Mouse (Mus musculus) regulatory T cell (primary cell): Measurements from ENCODE around the gene Gdpd3.

Experiments used
- in situ Hi-C: fragments of 300-600 bp; cut with MboI, MseI; formaldehyde crosslinking; loops from one replicate; pipeline ENCODE4 v1.15.1; 2025; ENCODE audit warnings: high pct_unique_total_duplicates

Gene Gdpd3

DNA sequence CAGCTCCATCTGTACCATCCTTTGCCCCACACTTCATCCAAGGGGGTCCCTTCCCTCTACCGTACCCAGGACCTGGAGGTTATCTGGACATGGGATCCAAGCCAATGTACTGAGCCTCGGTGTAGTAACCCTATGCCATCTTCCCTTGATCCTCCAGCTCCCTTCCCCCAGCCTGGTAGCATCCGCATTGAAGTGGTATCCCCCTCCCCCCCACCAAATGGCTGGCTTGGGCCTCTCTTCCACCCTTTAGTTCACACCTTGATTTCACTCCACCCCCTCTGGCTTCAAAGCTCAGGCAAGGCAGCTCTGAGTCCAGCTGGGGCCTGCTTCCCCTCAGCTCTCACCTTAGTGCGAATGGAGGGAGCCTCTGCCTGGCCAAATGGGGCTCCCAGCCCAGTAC is 18.9 kb downstream of the Gdpd3 start:
- in situ Hi-C loops = no loop called here

DNA sequence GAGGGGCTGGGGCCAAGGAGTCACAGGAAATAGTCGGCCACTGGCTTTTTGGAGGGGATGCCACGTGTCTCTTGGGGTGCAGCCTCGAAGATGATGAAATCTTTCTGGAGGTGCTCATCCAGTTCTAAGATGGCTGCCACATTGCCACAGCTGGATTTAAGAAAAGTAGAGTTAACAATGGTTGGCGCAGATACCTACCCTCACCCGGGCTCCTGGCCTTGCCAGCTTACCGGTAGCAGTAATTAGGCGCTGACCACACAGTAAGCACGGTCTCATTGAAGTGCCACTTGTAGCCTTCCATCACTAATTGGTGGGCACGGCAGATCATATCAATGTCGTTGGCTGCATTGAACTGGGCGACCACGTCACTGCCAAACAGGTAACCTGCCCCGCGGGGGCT is 20.0 kb downstream of the Gdpd3 start:
- in situ Hi-C loops = no loop called here

DNA sequence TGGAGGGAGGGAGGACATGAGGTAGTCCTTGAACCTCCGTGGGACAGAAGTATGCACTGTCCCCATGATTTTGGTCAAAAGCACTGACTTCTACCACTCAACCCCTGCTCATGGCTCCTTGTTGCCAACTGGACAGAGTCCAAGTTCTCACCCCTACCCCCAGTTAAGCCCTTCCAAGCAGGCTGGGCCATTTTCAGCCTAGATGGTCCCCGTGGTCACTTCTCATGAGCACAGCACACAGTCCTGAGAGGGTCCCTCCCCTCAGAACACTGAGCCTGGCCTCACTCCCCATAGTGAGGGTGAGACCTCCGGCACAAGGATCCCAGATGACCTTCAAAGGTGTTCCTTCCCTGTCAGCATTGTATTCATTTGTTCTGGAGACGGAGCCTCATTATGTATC is 23.0 kb downstream of the Gdpd3 start:
- in situ Hi-C loops = no loop called here

DNA sequence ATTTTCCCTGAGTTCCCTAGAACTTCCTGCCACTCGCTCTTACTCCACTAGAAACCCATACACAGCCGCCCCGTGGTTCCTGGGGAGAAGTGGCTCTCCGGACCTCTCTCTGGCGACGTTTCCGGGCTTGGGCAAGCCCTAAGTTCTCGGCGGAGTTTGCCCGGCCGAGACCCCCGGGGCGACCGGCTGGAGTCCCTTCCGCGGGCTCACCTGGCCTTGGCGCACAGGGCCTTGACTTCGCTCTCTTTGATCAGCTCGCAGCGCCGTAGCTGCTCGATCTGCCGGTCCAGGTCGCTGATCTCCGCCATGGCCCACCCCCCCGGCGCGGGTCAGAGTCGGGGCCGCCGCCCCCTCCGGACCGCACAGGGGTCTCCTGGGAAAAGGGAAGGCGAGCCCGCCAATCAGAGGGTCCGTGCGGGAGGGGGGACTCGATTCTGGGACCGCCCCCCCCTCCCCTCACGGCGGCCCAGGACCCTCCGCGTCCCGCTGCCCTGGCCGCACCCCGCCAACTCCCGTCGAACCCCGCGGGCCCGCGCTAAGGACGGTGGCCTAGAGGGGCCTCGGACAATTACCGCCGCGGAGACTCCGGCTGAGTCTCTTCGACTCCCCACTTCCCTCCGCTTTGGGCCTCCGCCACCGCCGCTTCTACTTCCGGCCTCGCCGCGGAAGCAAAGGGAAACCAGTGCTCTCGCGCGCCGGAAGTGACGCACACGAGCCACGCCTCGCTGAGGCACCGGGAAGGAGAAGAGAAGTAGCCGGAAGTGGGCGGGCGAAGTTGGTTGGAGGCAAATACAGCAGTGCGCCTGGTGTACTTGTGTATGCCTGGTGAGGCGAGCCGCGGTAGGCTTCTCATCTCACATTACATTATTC is 26.0 kb downstream of the Gdpd3 start, which contains the start of gene Ppp4c:
Gene Ppp4c, minus strand, starts transcription at position 646 of the 870 bp plus-strand sequence.
- in situ Hi-C loops = loop anchor here (10.0 kb wide), 1 partner anchor 957 kb away; no protein-coding TSS in a partner anchor

DNA sequence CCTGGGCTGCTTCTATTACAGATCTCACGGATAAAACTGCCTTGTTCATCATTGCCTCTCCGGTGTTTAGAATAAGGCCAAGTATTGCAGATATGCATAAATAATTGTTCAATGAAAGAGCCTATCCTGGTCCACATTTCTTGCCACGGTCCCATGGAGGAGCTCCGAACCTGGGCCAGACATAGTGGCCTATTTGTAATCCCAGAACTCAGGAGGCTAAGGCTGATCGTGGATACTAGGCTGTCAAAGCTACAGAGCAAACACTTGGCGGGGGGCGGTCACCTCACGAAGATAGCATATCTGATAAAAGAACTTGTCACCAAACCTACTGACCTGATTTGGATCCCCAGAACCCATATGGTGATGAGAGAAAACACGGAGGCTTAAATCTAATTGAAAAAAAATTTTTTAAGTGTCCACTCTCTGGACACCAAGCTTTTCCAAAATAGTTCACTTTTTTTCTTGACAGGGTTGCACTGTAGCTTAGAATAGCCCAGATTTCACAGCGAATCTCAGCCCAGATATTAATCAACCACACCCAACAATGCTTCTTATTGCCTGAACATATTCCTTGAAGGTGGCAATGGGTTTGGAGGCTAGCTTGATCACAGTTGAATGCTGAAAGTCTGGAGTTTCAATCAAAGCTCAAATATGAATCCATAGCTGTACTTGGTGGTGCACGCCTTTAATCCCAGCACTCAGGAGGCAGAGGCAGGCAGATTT is 26.7 kb downstream of the Gdpd3 start:
- in situ Hi-C loops = loop anchor here (10.0 kb wide), 1 partner anchor 958 kb away; no protein-coding TSS in a partner anchor

DNA sequence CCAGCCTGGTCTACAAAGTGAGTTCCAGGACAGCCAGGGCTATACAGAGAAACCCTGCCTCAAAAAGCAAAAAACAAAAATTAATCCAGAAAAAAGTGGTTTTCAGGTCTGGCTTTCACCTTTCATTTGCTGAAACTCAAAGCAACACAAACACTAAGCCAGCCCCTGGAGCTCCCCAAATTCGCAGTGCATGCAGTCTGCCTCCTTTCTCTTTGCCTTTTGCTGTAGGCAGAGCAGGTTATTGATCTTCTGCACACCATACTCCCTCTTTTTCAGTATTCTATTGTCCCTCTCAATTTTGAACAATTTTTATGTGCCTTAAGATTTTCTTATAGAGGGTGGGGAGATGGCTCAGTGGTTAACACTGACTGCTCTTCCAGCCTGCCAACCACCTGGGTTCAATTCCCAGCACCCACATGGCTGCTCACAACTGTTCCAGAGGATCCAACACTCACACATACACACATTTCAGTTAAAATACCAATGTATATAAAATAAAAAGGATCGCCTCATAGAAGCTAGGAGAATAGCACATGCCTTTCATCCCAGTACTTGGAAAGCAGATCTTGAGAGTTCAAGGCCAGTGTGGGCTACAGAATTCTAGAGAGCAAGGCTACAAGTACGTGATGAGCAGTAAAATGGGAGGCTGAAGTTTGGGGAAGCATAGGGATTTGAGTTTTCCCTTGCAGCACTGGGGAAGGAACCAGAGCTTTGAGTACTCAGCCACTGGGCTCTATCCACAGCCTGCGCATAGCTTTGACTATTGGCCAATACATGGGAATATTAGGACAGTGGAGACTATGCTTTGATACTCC is 27.5 kb downstream of the Gdpd3 start:
- in situ Hi-C loops = loop anchor here (10.0 kb wide), 1 partner anchor 959 kb away; no protein-coding TSS in a partner anchor

DNA sequence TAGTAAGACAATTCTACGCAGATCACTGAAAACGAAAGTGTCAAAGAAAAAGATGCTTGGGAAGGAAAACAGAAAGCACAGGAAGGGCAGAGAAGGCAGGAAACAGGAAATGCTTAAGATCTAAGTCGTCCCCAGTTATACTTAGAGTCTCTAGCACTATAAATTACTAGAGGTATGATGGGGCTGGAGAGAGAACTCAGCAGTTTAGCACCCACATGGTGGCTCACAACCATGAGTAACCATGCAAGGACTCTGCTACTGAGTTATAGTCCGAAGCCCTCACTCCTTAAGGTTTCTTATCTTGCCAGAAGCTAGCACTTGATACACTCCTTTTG is 28.1 kb downstream of the Gdpd3 start:
- in situ Hi-C loops = loop anchor here (10.0 kb wide), 1 partner anchor 959 kb away; no protein-coding TSS in a partner anchor

DNA sequence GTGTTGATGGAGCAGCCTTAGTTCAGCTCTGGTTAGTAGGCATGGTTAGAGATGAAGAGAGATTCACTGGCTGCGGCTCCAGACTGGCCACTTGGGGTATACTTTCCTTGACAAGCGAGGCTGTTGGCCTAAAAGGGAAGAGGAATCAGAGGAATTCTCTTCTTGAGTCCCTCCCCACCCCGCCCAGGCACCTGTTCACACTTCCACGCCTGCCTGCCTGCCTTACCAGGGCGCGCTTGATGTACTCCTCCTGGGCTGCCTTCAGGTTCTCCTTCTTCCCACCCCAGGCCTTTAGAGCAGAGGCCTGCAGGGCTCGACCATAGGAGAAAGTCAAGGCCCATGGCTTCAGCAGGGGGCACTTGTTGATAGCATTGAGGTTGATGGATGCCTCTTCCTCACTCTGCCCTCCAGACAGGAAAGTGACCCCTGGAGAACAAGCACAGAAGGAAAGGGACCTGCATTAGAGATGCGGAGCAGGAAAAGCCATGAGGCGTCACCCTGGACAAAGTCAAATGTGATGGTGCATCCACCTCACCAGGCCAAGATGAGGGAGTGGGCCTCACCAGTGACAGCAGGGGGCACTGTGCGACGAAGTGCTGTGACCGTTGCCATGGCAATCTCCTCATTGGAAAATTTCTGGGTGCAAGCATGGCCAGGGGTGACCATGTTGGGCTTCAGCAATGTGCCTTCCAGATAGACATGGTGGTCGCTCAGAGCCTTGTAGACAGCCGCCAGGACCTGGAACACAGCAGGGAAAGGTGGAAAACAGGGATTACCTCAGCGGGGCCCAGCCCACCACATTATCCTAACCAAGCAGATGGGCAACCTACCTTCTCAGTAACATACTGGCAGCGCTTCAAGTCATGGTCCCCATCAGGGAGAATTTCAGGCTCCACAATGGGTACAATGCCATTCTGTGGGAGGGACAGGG is 29.5 kb downstream of the Gdpd3 start:
- in situ Hi-C loops = loop anchor here (10.0 kb wide), 1 partner anchor 961 kb away; no protein-coding TSS in a partner anchor

DNA sequence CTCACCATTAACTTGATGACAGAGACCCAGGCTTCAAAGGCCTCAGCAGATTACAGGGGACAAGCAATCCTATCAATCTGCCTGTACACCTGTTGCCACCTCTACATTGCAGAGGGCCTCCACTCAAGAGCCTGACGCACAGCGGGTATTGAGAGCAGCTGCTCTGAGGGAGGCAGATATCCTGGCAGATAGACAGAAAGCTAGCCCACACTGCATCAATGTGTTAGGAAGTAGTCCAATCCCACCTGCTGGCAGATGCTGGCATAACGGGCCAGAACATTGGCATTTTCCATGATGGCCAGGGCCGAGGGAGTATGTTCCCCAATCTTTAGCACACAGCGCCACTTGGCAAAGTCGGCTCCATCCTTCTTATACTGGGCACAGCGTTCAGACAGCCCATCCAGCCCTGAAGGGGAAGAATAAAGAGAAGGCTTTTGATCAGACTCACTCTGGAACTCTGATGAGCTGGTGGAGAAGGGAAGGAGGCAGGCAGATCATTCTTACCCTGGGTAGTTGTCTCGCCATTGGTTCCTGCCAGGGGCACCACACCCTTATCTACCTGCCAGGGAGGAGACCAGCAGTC is 30.3 kb downstream of the Gdpd3 start:
- in situ Hi-C loops = loop anchor here (10.0 kb wide), 1 partner anchor 962 kb away; no protein-coding TSS in a partner anchor

DNA sequence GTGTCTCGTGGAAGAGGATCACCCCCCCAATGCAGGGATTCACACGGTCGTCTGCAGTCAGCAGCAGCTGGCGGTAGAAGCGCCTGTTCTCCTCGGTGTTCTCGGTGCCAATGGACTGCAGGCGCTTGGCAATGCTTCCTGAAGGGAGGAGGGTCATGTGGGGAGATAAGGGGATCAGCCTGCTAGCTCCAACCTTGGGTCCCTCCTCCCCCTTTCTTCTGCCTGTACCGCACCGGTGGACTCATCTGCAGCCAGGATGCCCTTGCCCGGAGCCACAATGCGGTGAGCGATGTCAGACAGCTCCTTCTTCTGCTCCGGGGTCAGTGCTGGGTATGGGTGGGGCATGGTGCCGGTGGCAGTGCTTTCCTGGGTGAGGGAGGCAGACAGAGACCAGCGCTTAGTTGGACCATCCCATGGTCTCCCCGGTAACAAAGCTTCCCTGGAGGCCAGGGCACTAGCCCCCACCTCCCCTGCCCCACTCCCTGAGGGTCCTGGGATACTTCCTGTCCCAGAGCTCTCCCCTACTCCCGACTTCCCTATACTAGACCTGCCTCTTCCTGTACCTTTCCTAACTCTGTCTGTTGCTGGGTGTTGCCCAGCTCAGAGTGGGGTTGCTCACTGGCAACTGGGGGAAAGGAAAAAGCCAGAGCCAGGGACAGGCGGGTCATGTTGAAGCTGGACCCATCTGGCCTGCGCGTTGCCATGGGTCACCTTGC is 31.4 kb downstream of the Gdpd3 start, which contains the start of gene Fam57b:
Gene Fam57b, plus strand, starts transcription at position 258 of the 716 bp plus-strand sequence.
- in situ Hi-C loops = loop anchor here (10.0 kb wide), 1 partner anchor 963 kb away; no protein-coding TSS in a partner anchor

DNA sequence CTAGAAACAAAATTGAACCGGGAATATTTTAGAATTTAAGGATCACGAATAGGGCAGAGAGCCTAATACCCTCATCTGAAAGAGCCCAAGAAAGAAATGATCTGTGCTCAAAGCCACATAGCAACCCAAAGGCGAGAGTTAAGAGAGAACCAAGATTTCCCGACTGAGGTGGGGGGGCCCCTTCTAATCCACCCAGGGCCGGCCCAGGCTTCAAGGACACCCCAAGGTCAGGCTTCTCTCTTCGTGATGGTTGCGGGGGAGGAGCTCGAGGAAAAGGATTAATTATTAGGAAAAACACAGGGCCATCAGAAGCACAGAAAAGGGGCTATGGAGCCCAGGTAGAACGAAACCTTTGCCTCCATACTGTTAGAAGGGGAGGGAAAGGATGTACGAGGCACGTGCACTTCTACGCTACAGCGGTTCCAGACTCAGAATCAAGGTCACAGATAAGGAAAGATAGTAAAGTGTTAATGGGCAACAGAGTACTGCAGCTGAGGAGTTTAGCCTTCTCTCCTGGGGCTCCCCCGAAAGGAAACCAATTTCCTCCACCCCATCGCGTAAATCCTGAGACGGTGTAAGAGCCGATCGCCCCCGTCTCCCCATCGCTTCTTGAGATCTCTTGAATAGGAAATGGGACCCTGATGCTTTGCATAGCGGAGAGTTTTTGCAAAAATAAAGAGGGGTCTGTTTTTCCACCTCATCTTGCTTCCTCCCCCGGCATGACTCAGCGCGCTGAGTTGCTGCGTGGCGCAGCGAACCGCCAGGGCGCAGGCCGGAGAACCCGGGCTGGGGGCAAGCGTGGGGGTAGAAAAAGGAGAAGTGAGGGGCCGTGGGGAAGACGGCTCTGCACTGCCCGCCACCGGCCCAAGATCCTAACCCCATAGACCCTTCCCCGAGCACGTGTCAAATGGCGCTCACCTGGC is 32.3 kb downstream of the Gdpd3 start:
- in situ Hi-C loops = loop anchor here (10.0 kb wide), 1 partner anchor 964 kb away; no protein-coding TSS in a partner anchor

DNA sequence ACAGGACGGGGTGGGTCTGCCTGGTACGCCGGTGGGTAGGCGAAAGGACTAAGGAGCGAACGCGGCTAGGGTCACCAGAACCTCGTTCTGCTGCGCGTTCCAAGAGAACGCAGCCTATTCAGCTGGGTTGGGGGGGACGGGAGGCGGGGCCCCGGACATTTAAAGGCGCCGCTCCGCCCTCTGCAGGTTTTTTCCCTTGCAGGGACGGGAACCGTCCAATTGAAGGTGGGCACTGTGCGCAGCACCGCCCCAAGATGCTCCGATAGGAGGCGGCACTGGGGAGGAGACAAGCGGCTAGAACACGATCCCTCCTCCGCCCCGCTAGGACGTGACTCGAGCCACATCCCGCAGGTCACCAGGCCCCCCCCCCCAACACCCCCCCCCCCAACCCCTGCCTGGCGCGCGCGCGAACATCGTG is 32.9 kb downstream of the Gdpd3 start:
- in situ Hi-C loops = loop anchor here (10.0 kb wide), 1 partner anchor 964 kb away; no protein-coding TSS in a partner anchor

DNA sequence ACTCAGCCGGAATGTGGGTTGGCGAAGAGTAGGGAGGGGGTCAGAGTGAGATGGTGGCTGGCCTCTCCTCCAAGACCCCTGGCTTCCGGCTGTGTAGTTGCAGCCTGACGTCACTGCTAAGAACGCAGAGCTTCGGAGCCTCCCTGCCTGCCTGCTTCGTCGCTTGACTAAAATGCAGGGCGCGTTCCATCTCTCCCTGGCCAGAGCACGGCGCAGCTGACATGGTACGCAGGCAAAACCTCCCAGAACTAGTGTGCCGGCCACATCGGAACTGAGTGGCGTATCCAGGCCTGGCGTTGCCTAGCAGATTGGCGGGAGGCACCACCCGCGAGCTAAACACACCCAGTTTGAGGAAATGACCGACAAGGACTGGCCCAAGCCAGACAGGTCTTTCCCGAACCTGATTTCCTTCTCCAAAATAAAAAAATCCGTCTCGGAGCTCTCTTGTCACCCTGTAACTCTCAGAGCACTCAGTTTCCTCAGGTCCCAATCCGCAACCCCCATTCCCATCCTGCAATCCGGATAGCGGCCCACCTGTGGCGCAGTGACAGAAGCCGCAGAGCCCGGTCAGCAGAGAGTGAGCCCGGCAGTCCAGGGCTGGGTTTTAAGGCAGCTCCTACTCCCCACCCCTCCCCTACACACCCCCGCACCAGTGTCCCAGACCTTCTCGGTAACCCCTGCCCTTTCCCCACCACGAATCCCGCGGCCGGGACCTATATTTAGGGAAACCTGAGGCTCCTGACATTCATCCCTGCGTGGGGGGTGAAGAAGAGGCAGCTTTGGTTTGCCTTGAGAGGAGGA is 33.5 kb downstream of the Gdpd3 start:
- in situ Hi-C loops = loop anchor here (10.0 kb wide), 1 partner anchor 965 kb away; no protein-coding TSS in a partner anchor

DNA sequence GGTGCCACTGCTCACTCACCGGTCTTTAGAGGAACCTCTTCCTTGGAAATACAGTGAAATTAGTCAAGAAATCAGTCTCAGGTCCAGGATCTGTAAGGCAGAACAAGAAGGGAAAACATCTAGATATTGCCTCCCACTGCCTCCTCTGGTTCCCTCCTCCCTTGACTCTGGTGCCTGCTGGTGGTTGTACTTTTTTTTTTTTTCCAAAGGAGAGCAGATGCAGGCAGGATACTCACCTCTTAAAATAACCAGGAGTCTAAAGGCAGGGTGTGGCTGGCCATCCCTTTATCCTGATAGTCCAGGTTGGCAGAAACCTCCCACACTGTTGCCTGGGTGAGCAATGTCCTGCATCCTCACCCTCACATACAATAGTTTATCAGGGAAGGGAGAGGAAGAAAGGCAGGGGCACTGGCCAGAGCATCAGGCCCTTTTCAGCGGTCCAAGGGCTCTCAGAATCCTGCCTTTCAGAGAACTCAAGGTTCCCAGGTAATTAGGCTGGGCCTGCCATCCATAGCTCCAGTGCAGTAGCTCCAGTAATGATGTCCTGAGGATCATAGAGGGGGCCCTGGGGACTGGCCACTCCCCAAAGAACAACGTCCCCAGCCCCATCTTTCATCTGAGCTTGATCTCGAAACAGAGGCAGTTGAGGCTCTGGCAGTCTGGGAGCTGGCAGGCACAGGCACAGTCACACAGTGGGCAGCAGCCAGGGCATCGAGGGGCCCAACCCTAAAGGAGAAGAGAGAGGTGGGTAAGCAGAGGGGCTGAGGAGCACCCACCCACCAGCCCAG is 34.3 kb downstream of the Gdpd3 start:
- in situ Hi-C loops = no loop called here

DNA sequence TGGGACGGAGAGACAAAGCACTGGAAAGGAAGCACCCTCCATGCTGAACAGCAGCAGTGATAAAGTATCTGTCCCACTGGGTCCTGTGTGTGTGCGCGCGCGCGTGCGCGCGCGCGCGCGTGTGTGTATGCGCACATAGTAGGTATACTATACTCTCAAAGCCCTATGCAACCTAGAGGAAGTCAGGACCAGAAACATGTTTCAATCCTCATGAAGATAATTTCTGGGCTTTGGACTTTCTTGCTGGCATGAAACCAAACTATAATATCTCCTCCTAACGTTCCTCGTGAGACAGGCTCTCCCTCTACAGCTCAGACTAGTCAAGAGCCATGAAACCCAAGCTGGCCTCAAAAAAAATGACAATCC is 34.9 kb downstream of the Gdpd3 start:
- in situ Hi-C loops = no loop called here

DNA sequence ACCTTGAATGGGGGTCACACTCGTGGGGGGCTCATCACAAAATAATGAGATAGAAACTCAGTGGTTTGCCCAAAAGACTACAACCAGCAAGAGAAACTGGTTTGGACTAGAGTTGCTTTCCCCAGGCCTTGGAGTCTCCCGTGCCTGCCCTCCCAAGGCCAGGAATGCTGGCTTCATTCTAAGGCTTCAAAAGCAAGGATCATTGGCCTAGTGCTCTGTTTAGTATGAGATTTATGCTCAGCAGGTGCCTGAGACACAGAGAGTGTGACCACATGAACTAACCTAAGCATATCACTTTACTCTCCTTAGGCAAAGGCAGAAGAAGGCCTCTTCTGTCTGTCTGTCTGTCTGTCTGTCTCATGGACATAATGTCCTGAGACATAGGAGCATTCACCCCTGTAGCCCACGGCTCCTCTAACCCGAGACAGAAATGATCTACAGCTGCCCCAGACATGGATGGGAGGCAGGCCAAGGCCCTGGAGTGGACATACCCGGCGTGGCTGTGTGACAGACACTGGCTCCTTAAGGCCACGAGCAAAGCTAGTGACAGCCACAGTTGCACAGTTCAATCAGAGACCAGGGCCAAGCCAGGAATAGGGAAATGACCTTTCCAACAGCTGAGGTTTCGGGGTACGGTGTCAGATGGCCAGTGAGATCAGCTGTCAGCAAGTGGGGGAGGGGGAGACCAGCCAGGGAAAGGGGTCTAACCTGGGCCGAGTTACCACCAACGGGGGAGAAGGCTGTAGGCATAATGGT is 36.2 kb downstream of the Gdpd3 start:
- in situ Hi-C loops = no loop called here
